Mouse (Mus musculus): Measurements from ENCODE around the gene Rsad1. TPM values are rescaled to one million over a fixed set of nuclear protein-coding genes. Genes with fewer than 3 reads are reported as not detected.
A peak's percentile ranks its signal among the peaks of the same experiment; 100 is the strongest.

The Rsad1 gene
- polyA plus RNA-seq (2016; fragmentation: Nextera tagmentation; extraction: Ambion mirVana), result 2.8 and 3.0 TPM in 2 replicates

- 4% methylated on average over 49 of the region's 49 CpGs for WGBS
- Histone ChIP-seq H3K4me1 (peaks cover 13% of the 10 kb centered on the region), H3K4me2 (peak within 1 kb of the TSS; percentile 89), H3K9me3 (no peaks in the 10 kb centered on the region), H3K36me3 (replicated peaks) (no peaks in the 10 kb centered on the region), H3K4me3 (replicated peaks) (peak within 1 kb of the TSS; percentile 67), H3K27ac (peak within 1 kb of the TSS; percentile 86), H3K27me3 (0 out of 2 replicates have a peak, but pooled peaks cover 4% of the 10 kb centered on the region), H3K9ac (peak within 1 kb of the TSS; percentile 74)
- peak; percentile 86 for ATAC-seq (ENCODE audit: low FRiP score)
Observed at GRCm38 (mm10) chr11:94548888-94549690, at the start of gene Rsad1. Gene Rsad1, minus strand, starts transcription at chr11:94549255.

- Histone ChIP-seq H3K4me3 (replicated peaks) (no peak overlapping the region), H3K27me3 (peaks cover 13% of the 10 kb centered on the region; the same call in 1 of the 2 replicates), H3K27ac (no peak overlapping the region), H3K9me3 (no peaks in the 10 kb centered on the region), H3K4me1 (peaks cover 15% of the 10 kb centered on the region), H3K9ac (no peak overlapping the region), H3K36me3 (replicated peaks) (no peaks in the 10 kb centered on the region), H3K4me2 (no peak overlapping the region)
- ATAC-seq (ENCODE audit: low FRiP score), result no peak
- WGBS, result 72% methylated on average over 6 of the region's 6 CpGs
Observed at GRCm38 (mm10) chr11:94598437-94599120, 49.5 kb upstream of the Rsad1 start.

- ATAC-seq (ENCODE audit: low FRiP score), result no peak
- no peaks in the 10 kb centered on the region for H3K36me3 ChIP-seq (replicated peaks)
- H3K4me1 ChIP-seq, result peaks cover 15% of the 10 kb centered on the region
- H3K4me2 ChIP-seq, result no peak overlapping the region
- 92% methylated on average over 4 of the region's 4 CpGs for WGBS
- no peak overlapping the region for H3K9ac ChIP-seq
- no peaks in the 10 kb centered on the region for H3K9me3 ChIP-seq
- H3K27ac ChIP-seq, result no peak overlapping the region
- peaks cover 9% of the 10 kb centered on the region; the same call in 1 of the 2 replicates for H3K27me3 ChIP-seq
- H3K4me3 ChIP-seq (replicated peaks), result no peak overlapping the region
Observed at GRCm38 (mm10) chr11:94597319-94597718, 48.3 kb upstream of the Rsad1 start.

- no peak overlapping the region for H3K9ac ChIP-seq
- no peak overlapping the region for H3K4me2 ChIP-seq
- no peaks in the 10 kb centered on the region for H3K9me3 ChIP-seq
- WGBS, result 70% methylated on average over 7 of the region's 7 CpGs
- ATAC-seq (ENCODE audit: low FRiP score), result no peak
- no peak overlapping the region for H3K27ac ChIP-seq
- no peaks in the 10 kb centered on the region for H3K36me3 ChIP-seq (replicated peaks)
- no peak overlapping the region for H3K4me3 ChIP-seq (replicated peaks)
- 0 out of 2 replicates have a peak, but pooled peaks cover 5% of the 10 kb centered on the region for H3K27me3 ChIP-seq
- H3K4me1 ChIP-seq, result peaks cover 8% of the 10 kb centered on the region
Observed at GRCm38 (mm10) chr11:94596311-94596852, 47.3 kb upstream of the Rsad1 start.

- Histone ChIP-seq H3K4me2 (no peak overlapping the region), H3K4me3 (replicated peaks) (no peak overlapping the region), H3K36me3 (replicated peaks) (no peaks in the 10 kb centered on the region), H3K9ac (no peak overlapping the region), H3K27me3 (no peaks in the 10 kb centered on the region), H3K9me3 (no peaks in the 10 kb centered on the region), H3K4me1 (0 out of 2 replicates have a peak, but pooled peaks cover 4% of the 10 kb centered on the region), H3K27ac (no peak overlapping the region)
- 84% methylated on average over 6 of the region's 6 CpGs for WGBS
- ATAC-seq (ENCODE audit: low FRiP score), result no peak
Observed at GRCm38 (mm10) chr11:94587511-94587910, 38.5 kb upstream of the Rsad1 start.

- 96% methylated on average over 9 of the region's 9 CpGs for WGBS
- H3K27me3 ChIP-seq, result no peaks in the 10 kb centered on the region
Observed at GRCm38 (mm10) chr11:94585091-94585490, 36.0 kb upstream of the Rsad1 start.

GRCm38 (mm10) chr11:94580111-94580740 is 31.2 kb upstream of the Rsad1 start:
- Histone ChIP-seq H3K9me3 (no peaks in the 10 kb centered on the region), H3K27me3 (no peaks in the 10 kb centered on the region), H3K4me2 (no peak overlapping the region), H3K4me1 (no peaks in the 10 kb centered on the region), H3K9ac (no peak overlapping the region), H3K36me3 (replicated peaks) (no peaks in the 10 kb centered on the region), H3K4me3 (replicated peaks) (no peak overlapping the region), H3K27ac (no peak overlapping the region)
- no peak for ATAC-seq (ENCODE audit: low FRiP score)
- WGBS, result 91% methylated on average over 5 of the region's 5 CpGs

More at GRCm38 (mm10) chr11:94585091-94585490, 36.0 kb upstream of the Rsad1 start:
- no peak overlapping the region for H3K9ac ChIP-seq
- no peak for ATAC-seq (ENCODE audit: low FRiP score)
- H3K36me3 ChIP-seq (replicated peaks), result no peaks in the 10 kb centered on the region
- no peaks in the 10 kb centered on the region for H3K9me3 ChIP-seq
- no peak overlapping the region for H3K27ac ChIP-seq
- no peaks in the 10 kb centered on the region for H3K4me1 ChIP-seq
- no peak overlapping the region for H3K4me2 ChIP-seq
- H3K4me3 ChIP-seq (replicated peaks), result no peak overlapping the region

- WGBS, result 92% methylated on average over 9 of the region's 9 CpGs
- no peaks in the 10 kb centered on the region for H3K4me1 ChIP-seq
- no peaks in the 10 kb centered on the region for H3K36me3 ChIP-seq (replicated peaks)
- ATAC-seq (ENCODE audit: low FRiP score), result no peak
- H3K9me3 ChIP-seq, result no peaks in the 10 kb centered on the region
- H3K4me3 ChIP-seq (replicated peaks), result no peak overlapping the region
- no peak overlapping the region for H3K27ac ChIP-seq
- H3K27me3 ChIP-seq, result no peaks in the 10 kb centered on the region
- no peak overlapping the region for H3K9ac ChIP-seq
- no peak overlapping the region for H3K4me2 ChIP-seq
Observed at GRCm38 (mm10) chr11:94576361-94576760, 27.3 kb upstream of the Rsad1 start.

- 71% methylated on average over 2 of the region's 2 CpGs for WGBS
- H3K27ac ChIP-seq, result no peak overlapping the region
- H3K9ac ChIP-seq, result no peak overlapping the region
Observed at GRCm38 (mm10) chr11:94575036-94575435, 26.0 kb upstream of the Rsad1 start.

GRCm38 (mm10) chr11:94574560-94574959 is 25.5 kb upstream of the Rsad1 start:
- H3K36me3 ChIP-seq (replicated peaks), result no peaks in the 10 kb centered on the region
- H3K27ac ChIP-seq, result no peak overlapping the region
- ATAC-seq (ENCODE audit: low FRiP score), result no peak
- no peaks in the 10 kb centered on the region for H3K9me3 ChIP-seq
- no peaks in the 10 kb centered on the region for H3K27me3 ChIP-seq
- no peaks in the 10 kb centered on the region for H3K4me1 ChIP-seq
- H3K4me2 ChIP-seq, result no peak overlapping the region
- no peak overlapping the region for H3K4me3 ChIP-seq (replicated peaks)
- WGBS, result 29% methylated on average over 6 of the region's 7 CpGs
- H3K9ac ChIP-seq, result no peak overlapping the region

More at GRCm38 (mm10) chr11:94575036-94575435, 26.0 kb upstream of the Rsad1 start:
- no peaks in the 10 kb centered on the region for H3K36me3 ChIP-seq (replicated peaks)
- H3K27me3 ChIP-seq, result no peaks in the 10 kb centered on the region
- no peak overlapping the region for H3K4me2 ChIP-seq
- no peaks in the 10 kb centered on the region for H3K9me3 ChIP-seq
- ATAC-seq (ENCODE audit: low FRiP score), result no peak
- no peak overlapping the region for H3K4me3 ChIP-seq (replicated peaks)
- no peaks in the 10 kb centered on the region for H3K4me1 ChIP-seq

- Histone ChIP-seq H3K4me1 (no peaks in the 10 kb centered on the region), H3K4me2 (no peak overlapping the region), H3K9me3 (no peaks in the 10 kb centered on the region), H3K27ac (no peak overlapping the region), H3K9ac (no peak overlapping the region), H3K27me3 (no peaks in the 10 kb centered on the region; the same call in 1 of the 2 replicates), H3K4me3 (replicated peaks) (no peak overlapping the region), H3K36me3 (replicated peaks) (no peaks in the 10 kb centered on the region)
- WGBS, result 88% methylated on average over 1 of the region's 1 CpGs
- ATAC-seq (ENCODE audit: low FRiP score), result no peak
Observed at GRCm38 (mm10) chr11:94571850-94572249, 22.8 kb upstream of the Rsad1 start.

- peaks cover 10% of the 10 kb centered on the region for H3K27me3 ChIP-seq
- no peaks in the 10 kb centered on the region for H3K9me3 ChIP-seq
- H3K4me1 ChIP-seq, result no peaks in the 10 kb centered on the region
- no peak overlapping the region for H3K4me3 ChIP-seq (replicated peaks)
- H3K9ac ChIP-seq, result no peak overlapping the region
- no peaks in the 10 kb centered on the region for H3K36me3 ChIP-seq (replicated peaks)
- H3K27ac ChIP-seq, result no peak overlapping the region
- H3K4me2 ChIP-seq, result no peak overlapping the region
- 48% methylated on average over 9 of the region's 9 CpGs for WGBS
- no peak for ATAC-seq (ENCODE audit: low FRiP score)
Observed at GRCm38 (mm10) chr11:94570612-94571011, 21.6 kb upstream of the Rsad1 start.
